Mouse (Mus musculus): ENCODE results near the gene BB287469.
"Not testable (repeated sequence)": the region's sequence is repeated elsewhere in the genome, so short reads cannot be mapped to it uniquely, and the experiment has no call there.

The BB287469 gene

DNA sequence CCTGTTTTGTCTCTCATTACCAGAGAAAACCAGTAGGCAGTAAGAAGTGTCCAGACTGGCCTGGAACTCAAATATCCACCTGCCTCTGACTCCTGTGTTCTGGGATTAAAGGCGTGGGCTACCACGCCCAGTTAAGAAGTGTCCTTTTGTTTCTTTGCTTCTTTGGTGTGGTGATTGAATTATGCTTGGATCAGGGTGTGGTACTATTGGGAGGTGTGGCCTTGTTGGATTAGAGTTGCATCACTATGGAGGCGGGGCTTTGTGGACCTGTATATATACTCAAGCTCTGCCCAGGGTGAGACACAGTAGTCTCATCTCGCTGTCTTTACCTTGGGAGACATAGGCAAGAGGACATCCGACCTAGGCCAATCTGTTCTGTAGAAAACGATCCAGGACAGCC lies at the start of gene BB287469:
TSS of gene BB287469 (plus strand) at position 301 of the 400 bp plus-strand sequence.
- DNase-seq (ENCODE audit: low spot score in 2 of 2), result not testable (repeated sequence)

DNA sequence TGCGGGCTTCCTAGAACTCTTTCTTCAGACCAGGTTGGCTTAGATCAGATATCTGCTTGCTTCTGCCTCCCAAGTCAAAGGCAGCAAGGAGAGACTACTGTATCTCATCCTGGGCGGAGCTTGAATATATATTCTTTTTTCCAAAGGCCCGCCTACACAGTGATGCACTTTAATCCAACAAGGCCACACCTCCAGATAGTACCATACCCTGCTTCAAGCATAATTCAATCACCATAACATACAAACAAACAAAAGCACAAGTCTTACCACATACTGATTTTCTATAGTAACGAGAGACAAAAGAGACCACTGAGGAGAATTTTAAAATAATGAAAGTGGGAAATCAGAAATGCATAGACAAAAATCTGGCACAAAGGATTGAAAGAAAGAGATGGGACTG lies 40.7 kb upstream of the BB287469 start, which contains the start of gene Gm21319:
TSS of gene Gm21319 (minus strand) at position 101 of the 400 bp plus-strand sequence.
- not testable (repeated sequence) for DNase-seq (ENCODE audit: low spot score in 2 of 2)

DNA sequence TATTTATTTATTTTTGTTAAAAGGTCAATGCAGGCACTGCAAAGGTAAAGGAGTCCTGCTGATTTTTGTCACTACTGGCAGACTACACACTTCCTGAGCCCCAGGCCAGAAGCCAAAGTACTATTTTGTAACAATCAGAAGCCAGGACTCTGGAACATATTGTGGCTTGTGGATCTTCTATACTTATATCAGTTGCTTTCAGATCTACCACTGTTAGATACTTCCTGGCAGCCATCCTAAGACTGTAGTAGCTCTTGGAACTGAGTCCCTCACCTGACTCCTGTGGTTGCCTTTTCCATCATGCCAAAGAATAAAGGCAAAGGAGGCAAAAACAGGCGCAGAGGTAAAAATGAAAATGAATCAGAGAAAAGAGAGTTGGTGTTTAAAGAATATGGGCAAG lies 21.2 kb upstream of the BB287469 start, which contains the start of gene Gm21936:
TSS of gene Gm21936 (plus strand) at position 301 of the 400 bp plus-strand sequence.
- not testable (repeated sequence) for DNase-seq (ENCODE audit: low spot score in 2 of 2)

DNA sequence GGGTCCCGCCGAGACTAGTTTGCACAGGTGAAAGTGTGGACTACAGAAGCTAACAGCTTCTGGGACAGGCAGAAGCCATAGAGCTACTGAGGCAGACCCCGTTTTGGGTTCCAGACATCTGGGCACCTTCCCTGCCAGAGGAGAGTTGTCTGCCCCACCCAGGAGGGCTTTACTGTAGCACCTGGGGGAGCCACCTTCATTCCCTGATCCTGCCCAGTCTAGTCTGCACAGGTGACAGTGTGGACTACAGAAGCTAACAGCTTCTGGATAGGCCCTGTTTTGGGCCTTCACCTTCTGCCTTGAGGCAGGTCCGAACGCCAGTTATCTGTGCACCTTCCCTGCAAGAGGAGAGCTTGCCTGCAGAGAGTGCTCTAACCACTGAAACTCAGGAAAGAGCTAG lies 18.4 kb upstream of the BB287469 start:
- DNase-seq (ENCODE audit: low spot score in 2 of 2), result not testable (repeated sequence)

DNA sequence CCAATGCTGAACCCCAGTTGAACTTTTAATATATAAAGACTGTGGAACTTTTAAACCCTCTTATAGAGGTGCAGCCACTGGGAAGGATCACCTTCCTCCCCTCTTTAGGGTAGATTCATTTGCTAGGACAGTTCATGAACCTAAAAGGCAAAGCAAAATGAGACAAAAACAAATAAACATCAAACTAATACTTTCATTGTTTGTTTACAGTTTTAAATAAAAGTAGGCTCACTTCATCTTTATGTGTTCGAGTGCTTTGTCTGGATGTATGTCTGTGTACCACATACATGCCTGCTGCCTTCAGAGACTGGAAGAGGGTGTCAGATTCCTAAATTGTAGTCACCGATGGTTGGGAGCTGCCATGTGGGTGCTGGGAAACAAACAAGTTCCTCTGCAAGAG lies 25.9 kb downstream of the BB287469 start, which contains the start of gene Gm2001:
TSS of gene Gm2001 (minus strand) at position 101 of the 400 bp plus-strand sequence.
- not testable (repeated sequence) for DNase-seq (ENCODE audit: low spot score in 2 of 2)

DNA sequence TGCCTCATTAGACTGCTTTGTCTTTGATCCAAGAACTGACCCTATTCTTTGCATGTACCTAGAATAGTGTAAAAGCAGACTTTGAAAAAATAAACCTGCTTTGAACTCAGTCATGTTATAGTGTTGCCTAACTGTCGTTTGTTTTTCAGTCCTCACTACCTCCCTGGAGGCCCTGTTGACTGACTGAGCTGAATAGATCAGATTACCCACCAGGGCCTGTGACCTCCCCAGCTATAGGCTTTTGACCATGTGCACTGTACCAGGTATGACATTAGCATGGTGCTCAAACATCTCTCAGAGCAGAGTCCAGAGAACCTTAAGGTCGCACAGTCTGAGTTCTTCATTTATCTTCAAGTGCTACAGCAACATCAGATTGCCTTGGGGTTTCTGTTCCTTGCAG lies 34.3 kb downstream of the BB287469 start:
- DNase-seq (ENCODE audit: low spot score in 2 of 2), result not testable (repeated sequence)

DNA sequence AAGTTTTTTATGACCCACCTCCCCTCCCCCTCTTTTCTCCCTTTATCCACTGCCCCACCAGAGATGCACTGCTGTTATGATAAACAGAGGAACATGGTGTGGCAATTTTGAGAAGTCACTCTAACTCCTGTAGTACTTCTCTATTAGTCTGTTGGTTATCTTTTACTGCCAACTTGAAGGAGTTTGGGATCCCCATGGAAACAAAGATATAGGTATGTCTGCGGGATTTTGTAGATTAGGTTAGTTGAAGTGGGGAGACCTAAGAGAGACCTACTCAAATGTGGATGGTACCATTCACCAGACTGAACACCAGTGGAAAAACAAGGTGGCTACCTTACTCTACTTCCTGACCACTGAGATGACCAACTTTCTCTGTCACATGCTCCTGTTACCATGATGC lies 39.7 kb downstream of the BB287469 start:
- DNase-seq (ENCODE audit: low spot score in 2 of 2), result not testable (repeated sequence)

DNA sequence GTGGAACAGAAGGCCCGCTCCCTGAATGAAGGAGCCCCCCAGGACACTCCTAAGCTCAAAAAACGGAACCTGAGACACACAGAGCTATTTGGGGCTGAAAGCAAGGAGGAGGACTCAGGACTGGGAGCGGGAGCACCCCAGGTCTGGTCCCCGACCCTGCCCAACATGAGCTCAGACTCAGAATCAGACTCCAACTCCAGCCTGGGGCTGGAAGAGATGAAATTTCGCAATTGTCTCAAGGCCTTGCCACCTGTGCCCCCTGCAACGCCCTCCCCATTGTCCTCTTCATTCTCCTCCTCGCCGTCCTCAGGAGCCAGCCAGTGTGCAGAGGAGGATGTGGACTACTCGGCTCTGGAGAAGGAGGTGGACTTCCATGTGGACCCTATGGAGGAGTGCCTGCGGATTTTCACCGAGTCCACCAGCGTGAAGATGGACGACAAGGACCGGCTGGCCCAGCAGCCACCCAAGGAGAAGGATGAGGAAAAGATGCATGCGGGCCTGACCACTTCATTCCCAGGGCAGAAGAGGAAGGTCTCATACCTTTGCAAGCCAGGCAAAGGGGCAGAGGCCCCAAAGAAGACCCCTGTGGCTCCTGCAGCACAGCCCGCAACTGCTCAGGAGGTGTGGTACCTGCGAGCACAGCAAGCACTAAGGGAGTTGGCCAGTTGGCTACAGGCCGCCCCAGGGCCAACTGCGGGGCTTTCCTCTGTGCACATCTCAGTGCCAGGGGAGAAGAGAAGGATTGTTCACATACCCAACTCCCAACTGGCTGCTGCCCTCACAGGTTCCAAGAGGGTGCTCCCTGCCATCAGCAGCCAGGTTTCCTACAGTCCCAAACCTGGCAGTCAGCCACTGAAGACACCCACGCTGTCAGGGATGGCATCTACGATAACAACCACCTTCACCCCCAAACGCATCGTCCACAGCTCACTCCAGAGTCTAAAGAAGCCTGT lies 45.6 kb downstream of the BB287469 start:
- DNase-seq (ENCODE audit: low spot score in 2 of 2), result not testable (repeated sequence)

DNA sequence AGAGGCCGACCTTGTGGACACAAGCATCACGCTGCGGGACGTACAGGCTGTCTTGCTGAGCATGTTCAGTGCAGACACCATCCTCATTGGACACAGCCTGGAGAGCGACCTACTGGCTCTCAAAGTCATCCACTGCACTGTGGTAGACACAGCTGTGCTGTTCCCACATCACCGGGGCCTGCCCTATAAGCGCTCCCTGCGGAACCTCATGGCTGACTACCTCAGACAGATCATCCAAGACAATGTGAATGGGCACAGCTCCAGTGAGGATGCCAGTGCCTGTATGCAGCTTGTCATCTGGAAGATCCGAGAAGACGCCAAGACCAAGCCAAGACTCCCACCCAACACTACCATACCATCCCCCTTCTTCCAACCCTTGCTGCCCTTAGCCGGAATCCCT lies 47.3 kb downstream of the BB287469 start:
- not testable (repeated sequence) for DNase-seq (ENCODE audit: low spot score in 2 of 2)

DNA sequence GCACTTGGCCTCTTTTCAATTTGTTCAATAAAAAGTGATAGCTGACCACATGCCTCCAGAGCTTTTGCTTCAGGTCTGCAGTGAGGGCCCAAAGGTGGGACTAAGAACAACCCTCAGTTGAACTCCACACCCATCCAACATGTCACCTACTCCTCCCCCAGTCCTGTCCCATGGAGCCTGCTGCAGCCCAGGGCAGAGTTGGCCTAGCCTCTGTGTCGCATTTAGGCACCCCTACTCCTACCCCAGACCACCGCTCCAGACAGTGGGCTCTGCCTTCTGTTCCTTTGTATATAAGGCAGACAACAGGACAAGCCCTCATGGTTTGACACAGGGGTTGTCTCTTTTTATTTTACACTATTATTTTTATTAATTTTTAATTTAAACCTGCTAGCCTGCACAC lies 47.7 kb downstream of the BB287469 start:
- not testable (repeated sequence) for DNase-seq (ENCODE audit: low spot score in 2 of 2)
